Mouse (Mus musculus) kidney, postnatal 0 days (tissue): ENCODE data around the gene Plekhg1. TPM values are rescaled to one million over a fixed set of nuclear protein-coding genes. Genes with fewer than 3 reads are reported as not detected.

Experiments used
- ATAC-seq: fragments of 200-750 bp; cut with Nextera tagmentation; replicated peaks from 2 replicates; pipeline ENCODE4 v1.8.0; 2017; ENCODE audit warnings: low read depth, moderate number of reproducible peaks, moderate TSS enrichment, moderate library complexity; ENCODE audit not compliant: low FRiP score
- DNase-seq: peaks from one replicate; pipeline ENCODE4 v3.0.0-alpha.2; 2016; ENCODE audit warnings: low spot score
- H3K27ac ChIP-seq: fragments of 300-500 bp; sonication (generic); 2 replicates; pipeline ENCODE4 v1.5.1; 2014; ENCODE audit warnings: mild to moderate bottlenecking
- H3K27me3 ChIP-seq: fragments of 300-500 bp; sonication (generic); 2 replicates; pipeline ENCODE4 v1.6.1; 2014; ENCODE audit warnings: low read length, mixed read lengths; ENCODE audit not compliant: insufficient read depth
- H3K36me3 ChIP-seq: fragments of 300-500 bp; sonication (generic); 2 replicates; pipeline ENCODE4 v1.6.1; 2014; ENCODE audit warnings: low read length, mixed read lengths; ENCODE audit not compliant: insufficient read depth
- H3K4me1 ChIP-seq: fragments of 300-500 bp; sonication (generic); replicated peaks from 2 replicates; pipeline ENCODE4 v1.6.1; 2014; ENCODE audit warnings: antibody characterized with exemption, low read length, mixed read lengths; ENCODE audit not compliant: insufficient read depth
- H3K4me2 ChIP-seq: fragments of 300-500 bp; sonication (generic); 2 replicates; pipeline ENCODE4 v1.6.1; 2014; ENCODE audit warnings: mild to moderate bottlenecking, low read length, moderate library complexity, mixed read lengths
- H3K4me3 ChIP-seq: fragments of 300-500 bp; sonication (generic); replicated peaks from 2 replicates; pipeline ENCODE4 v1.5.1; 2014; ENCODE audit warnings: low read depth, low read length
- H3K9ac ChIP-seq: fragments of 300-500 bp; sonication (generic); 2 replicates; pipeline ENCODE4 v1.6.1; 2014; ENCODE audit warnings: low read depth, low read length
- H3K9me3 ChIP-seq: fragments of 300-500 bp; sonication (generic); replicated peaks from 2 replicates; pipeline ENCODE4 v1.6.1; 2016; ENCODE audit warnings: low read length, inconsistent platforms, mixed read lengths
- CTCF ChIP-seq: IDR thresholded peaks from 2 replicates; pipeline ENCODE4 v1.5.1; 2016; ENCODE audit warnings: antibody characterized with exemption, low read depth, mild to moderate bottlenecking, moderate library complexity
- WGBS: fragments of 180-500 bp; shearing (Covaris S2); extraction: QIAGEN DNeasy Blood & Tissue Kit; methylation state at CpG from one replicate; pipeline ENCODE4 v1.1.7; 2014; 5-methylcytosine and 5-hydroxymethylcytosine counted together
- polyA plus RNA-seq: library from polyadenylated mRNA; unstranded; fragments of >200 nt; fragmentation: Nextera tagmentation; extraction: Ambion mirVana; gene quantifications from 2 replicates; pipeline ENCODE4 v1.2.1, GENCODE M21; 2015

Plekhg1 gene
- polyA plus RNA-seq, 1 experiment from 2014 or later, result 8.9 TPM

- Histone ChIP-seq H3K36me3 (no peaks in the 10 kb centered on the region), H3K27ac (no peak overlapping the region), H3K4me3 (no peak overlapping the region), H3K27me3 (no peaks in the 10 kb centered on the region), H3K9ac (no peak overlapping the region), H3K4me2 (no peak overlapping the region), H3K9me3 (no peaks in the 10 kb centered on the region), H3K4me1 (no peaks in the 10 kb centered on the region)
- 52% methylated on average over 10 of the region's 10 CpGs for WGBS
- no peak for ATAC-seq
- TF ChIP-seq CTCF, result no peak
- DNase-seq, result peak; percentile 30
Observed at GRCm38 (mm10) chr10:3810476-3811273, 70.5 kb downstream of the Plekhg1 start.

GRCm38 (mm10) chr10:3818940-3819701 lies 79.0 kb downstream of the Plekhg1 start:
- H3K27me3 ChIP-seq, result no peaks in the 10 kb centered on the region
- H3K27ac ChIP-seq, result no peak overlapping the region
- ATAC-seq (no peak), DNase-seq (no peak)
- H3K9ac ChIP-seq, result no peak overlapping the region
- H3K9me3 ChIP-seq, result no peaks in the 10 kb centered on the region
- 0 out of 2 replicates have a peak, but pooled peaks cover 5% of the 10 kb centered on the region for H3K4me1 ChIP-seq
- H3K4me3 ChIP-seq, result no peak overlapping the region
- H3K4me2 ChIP-seq, result no peak overlapping the region
- TF ChIP-seq CTCF, result no peak
- 64% methylated on average over 5 of the region's 5 CpGs for WGBS
- H3K36me3 ChIP-seq, result no peaks in the 10 kb centered on the region

- H3K4me2 ChIP-seq, result no peak overlapping the region
- no peak overlapping the region for H3K9ac ChIP-seq
- no peaks in the 10 kb centered on the region for H3K36me3 ChIP-seq
- TF ChIP-seq CTCF, result no peak
- ATAC-seq (no peak), DNase-seq (no peak)
- no peaks in the 10 kb centered on the region for H3K27me3 ChIP-seq
- no peaks in the 10 kb centered on the region for H3K4me1 ChIP-seq
- H3K27ac ChIP-seq, result no peak overlapping the region
- WGBS, result 46% methylated on average over 6 of the region's 6 CpGs
- no peak overlapping the region for H3K4me3 ChIP-seq
- no peaks in the 10 kb centered on the region for H3K9me3 ChIP-seq
Observed at GRCm38 (mm10) chr10:3823826-3824225, 83.7 kb downstream of the Plekhg1 start.

- no peak overlapping the region for H3K4me2 ChIP-seq
- H3K27me3 ChIP-seq, result no peaks in the 10 kb centered on the region
- no peak overlapping the region for H3K27ac ChIP-seq
- H3K9me3 ChIP-seq, result no peaks in the 10 kb centered on the region
- no peaks in the 10 kb centered on the region for H3K36me3 ChIP-seq
- no peak overlapping the region for H3K4me3 ChIP-seq
- ATAC-seq, result no peak
- WGBS, result 87% methylated on average over 6 of the region's 6 CpGs
- no peak for TF ChIP-seq CTCF
- H3K9ac ChIP-seq, result no peak overlapping the region
- DNase-seq, result no peak
- H3K4me1 ChIP-seq, result no peaks in the 10 kb centered on the region
Observed at GRCm38 (mm10) chr10:3826043-3826442, 85.9 kb downstream of the Plekhg1 start.

- H3K9ac ChIP-seq, result no peak overlapping the region
- WGBS, result 32% methylated on average over 1 of the region's 1 CpGs
- no peaks in the 10 kb centered on the region for H3K9me3 ChIP-seq
- DNase-seq (peak; percentile 68), ATAC-seq (no peak)
- H3K4me3 ChIP-seq, result no peak overlapping the region
- no peaks in the 10 kb centered on the region for H3K36me3 ChIP-seq
- no peak overlapping the region for H3K27ac ChIP-seq
- no peaks in the 10 kb centered on the region for H3K4me1 ChIP-seq
- no peak for TF ChIP-seq CTCF
- no peak overlapping the region for H3K4me2 ChIP-seq
- H3K27me3 ChIP-seq, result no peaks in the 10 kb centered on the region
Observed at GRCm38 (mm10) chr10:3827368-3827767, 87.2 kb downstream of the Plekhg1 start.

- peak; percentile 82 for DNase-seq
- no peak overlapping the region for H3K27ac ChIP-seq
- H3K9ac ChIP-seq, result no peak overlapping the region
- H3K4me1 ChIP-seq, result no peaks in the 10 kb centered on the region
- no peak for TF ChIP-seq CTCF
- H3K4me2 ChIP-seq, result no peak overlapping the region
- peak; percentile 23; the same call in 1 of the 2 replicates for ATAC-seq
- no peak overlapping the region for H3K4me3 ChIP-seq
- no peaks in the 10 kb centered on the region for H3K9me3 ChIP-seq
- H3K27me3 ChIP-seq, result no peaks in the 10 kb centered on the region
- 7% methylated on average over 5 of the region's 5 CpGs for WGBS
- H3K36me3 ChIP-seq, result no peaks in the 10 kb centered on the region
Observed at GRCm38 (mm10) chr10:3829472-3829871, 89.3 kb downstream of the Plekhg1 start.
